Mouse (Mus musculus): Measurements from ENCODE around the gene Slc4a1.
A peak's percentile ranks its signal among the peaks of the same experiment; 100 is the strongest.
"Not testable (repeated sequence)": the region's sequence is repeated elsewhere in the genome, so short reads cannot be mapped to it uniquely, and the experiment has no call there.

Slc4a1 gene

DNA sequence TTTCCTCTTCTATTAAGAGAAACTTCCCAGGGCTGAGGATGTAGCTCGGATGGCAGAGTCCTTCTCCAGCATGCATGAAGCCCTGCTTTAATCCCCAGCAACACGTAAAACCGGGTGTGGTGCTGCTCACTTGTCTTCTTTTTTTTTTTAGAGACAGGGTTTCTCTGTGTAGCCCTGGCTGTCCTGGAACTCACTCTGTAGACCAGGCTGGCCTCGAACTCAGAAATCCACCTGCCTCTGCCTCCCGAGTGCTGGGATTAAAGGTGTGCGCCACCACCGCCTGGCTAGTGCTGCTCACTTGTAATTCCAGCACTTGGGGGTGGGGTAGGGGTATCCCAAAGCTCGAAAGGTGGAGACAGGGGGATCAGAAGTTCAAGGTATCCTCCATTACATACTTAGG is at the start of gene Slc4a1:
Gene Slc4a1 (minus strand): TSS at position 101 of the 400 bp plus-strand sequence.
- not testable (repeated sequence) for DNase-seq

DNA sequence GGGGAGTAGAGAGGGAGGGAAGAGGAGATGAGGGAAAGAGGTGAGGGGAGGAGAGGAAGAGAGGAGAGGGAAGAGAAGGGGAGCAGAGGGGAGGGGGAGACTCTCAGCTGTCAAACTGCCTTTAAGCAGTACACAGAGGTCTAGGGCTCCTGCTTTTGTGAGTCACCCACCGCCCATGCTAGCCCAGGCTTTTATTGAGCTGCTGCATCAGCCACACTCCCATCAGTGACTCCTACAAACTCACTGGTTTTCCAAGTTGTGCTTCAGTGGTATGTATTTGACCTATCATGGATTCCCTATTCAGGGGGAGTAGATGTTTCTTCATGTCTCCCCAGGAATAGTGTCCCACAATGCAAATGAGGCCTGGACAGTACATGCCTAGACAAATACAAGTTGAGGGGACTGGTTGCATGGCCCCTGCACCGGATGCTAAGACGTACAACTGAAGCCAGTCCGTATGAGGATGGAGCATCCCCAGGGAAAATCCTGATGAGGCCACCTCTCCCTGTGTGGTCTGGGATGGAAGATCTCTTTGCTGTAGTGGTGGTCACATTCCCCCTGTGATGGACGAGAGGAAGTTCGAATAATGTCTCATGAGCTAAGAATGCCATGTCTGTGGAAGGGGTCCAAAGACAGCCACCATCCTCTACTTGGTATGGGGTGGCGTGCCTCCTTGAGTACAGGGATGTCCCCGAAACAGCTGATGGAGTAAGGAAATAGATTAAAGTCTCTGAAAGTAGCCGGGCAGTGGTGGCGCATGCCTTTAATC is 49.2 kb upstream of the Slc4a1 start:
- DNase-seq, result no peak

DNA sequence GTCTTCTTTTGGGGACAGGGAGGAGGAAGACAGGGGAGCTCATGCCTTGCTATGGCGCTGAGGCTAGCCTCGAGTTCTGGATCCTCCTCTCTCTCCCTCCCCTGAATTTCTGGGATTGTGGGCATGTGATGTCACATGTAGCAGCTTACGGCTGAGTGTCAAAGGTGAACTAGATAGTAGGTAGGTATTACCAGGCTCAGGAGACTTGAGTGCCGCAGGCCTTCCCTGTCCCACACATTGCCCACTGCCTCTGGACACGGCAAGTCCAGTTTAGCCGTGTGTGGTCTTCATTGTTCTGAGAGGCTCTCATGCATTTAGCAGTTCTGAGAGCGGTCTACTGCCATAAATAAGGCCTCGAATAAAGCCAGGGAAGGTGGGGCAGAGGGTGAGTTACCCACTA is 47.1 kb upstream of the Slc4a1 start:
- DNase-seq, result no peak

DNA sequence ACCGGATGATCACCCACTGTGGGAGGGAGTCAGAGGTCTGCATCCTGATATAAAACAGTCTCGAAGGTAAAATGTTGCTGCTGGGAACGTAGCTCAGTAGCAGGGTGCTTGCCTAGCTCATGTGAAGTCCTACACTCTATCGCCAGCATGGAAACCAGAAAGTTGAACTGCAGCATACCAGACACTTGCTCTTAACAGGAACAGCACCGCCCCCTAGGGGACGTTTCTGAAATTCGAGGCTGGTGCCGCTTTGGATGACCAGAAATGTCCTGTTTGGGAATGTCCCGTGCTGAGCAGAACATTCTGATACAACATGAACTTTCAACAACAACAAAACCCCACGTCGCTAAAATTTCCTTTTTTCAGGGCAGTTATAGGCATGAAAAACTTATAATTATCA is 45.7 kb upstream of the Slc4a1 start:
- peak; percentile 90 to 97 for DNase-seq

DNA sequence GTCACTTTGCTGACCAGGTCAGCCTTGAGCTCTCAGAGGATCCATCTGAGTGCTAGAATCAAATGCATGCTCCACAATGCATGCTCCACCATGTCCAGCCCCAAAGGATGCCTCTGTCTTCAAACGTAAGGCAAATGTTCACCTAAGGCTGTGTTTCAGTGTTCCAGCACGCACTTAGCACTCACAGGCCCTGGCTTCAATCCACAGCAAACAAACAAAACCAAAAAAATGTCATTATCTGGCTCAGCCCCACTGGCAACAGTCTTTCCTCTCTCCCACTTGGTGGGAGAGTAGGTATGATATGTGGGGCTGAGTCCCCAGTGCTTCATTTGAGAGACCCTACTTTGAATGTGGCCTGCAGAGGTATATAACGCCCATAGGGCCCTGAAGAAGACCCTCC is 45.1 kb upstream of the Slc4a1 start:
- no peak for DNase-seq

DNA sequence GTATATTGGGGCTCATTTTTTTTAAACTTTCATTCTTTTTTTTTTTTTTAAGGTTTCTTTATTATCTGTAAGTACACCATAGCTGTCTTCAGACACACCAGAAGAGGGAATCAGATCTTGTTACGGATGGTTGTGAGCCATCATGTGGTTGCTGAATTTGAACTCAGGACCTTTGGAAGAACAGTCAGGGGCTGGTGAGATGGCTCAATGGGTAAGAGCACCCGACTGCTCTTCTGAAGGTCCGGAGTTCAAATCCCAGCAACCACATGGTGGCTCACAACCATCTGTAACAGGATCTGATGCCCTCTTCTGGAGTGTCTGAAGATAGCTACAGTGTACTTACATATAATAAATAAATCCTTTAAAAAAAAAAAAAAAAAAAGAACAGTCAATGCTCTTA is 44.3 kb upstream of the Slc4a1 start:
- DNase-seq, result not testable (repeated sequence)

DNA sequence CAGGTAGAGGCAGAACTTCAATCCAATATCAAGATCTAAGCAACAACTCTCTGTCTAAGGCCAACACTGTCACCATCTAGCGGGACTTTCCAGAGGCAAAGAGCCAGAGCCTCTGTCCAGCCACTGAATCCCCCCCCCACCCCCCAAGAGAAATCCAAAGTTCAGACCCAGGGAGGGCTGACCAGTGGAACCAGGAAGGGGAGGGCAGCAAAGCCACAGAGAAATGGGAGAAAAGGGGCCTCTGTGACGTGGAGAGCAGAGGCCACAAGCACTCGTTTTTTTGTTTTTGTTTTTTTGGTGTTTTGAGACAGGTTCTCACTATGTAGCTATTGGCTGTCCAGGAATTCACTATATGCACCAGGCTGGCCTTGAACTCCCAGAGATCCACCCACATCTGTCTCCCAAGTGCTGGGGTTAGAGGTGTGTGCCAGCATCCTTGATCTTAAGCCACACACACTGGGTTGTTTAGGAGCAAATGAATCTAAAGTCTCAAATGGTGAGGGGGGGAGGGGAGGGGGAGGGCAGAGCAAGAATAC is 43.9 kb upstream of the Slc4a1 start:
- DNase-seq, result peak in 1 of 2 experiments; percentile 42

DNA sequence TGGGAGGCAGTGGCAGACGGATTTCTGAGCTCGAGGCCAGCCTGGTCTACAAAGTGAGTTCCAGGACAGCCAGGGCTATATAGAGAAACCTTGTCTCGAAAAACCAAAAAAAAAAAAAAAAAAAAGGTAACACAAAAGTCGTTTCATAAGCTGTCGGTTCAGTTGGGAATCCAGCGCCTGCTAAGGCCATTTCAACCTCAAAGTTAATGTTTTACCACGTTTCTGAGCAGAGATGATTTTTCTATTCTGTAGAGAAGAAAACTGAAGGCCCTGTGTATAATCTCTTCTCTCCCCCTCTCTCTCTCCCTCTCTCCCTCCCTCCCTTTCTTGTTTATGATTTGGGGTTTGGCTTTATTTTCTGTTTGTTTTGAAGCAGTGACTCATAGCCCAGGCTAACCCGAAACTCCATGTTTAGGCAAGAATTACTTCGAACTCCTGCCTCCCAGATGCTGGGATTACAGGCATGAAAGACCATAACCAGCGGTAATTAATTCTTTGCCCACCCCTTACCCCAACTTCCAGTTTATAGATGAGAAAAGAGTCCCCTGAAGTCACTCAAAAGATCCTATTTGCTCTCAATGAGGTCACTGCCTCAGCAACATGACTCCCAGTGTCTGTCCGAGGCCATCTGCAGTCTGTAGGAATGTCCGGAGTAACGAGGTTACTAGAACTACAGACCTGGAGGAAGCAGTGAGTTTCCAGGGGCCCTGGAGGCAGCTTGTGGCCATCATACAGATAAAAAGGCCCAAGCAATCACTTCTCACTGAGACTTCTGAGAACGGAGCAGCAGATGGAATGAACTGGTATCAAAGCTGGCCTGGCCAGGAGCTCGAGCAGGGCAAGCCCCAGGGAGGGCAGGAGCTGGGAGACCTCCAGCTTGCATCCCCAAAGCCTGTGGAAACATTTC is 43.1 kb upstream of the Slc4a1 start:
- peak in 1 of 2 experiments; percentile 61 for DNase-seq

DNA sequence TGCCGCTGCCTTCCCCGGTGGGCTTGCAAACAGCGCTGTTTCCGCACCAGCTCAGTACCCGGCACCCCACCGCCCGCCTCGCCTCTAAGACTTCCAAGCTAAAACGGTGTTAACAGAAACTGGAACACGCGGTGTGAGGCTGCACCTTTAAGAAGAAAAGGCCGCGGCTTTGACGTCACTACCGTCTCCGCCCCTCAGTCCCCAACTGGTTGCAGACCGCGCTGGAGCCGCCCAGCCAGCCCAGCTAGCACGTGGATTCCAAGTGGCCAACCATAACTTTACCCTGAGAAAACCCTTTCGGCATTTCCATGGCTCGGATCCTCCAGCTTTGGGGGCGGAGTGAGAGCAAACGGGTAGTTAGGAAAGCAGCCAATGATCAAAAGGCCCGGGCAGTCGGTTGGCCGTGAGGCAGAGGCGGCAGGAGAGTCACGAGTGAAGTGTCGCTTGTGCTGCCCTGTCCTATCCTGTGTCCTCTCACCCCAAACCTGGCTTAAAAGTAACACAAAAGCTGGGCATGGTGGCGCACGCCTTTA is 42.4 kb upstream of the Slc4a1 start:
- peak; percentile 99 for DNase-seq

DNA sequence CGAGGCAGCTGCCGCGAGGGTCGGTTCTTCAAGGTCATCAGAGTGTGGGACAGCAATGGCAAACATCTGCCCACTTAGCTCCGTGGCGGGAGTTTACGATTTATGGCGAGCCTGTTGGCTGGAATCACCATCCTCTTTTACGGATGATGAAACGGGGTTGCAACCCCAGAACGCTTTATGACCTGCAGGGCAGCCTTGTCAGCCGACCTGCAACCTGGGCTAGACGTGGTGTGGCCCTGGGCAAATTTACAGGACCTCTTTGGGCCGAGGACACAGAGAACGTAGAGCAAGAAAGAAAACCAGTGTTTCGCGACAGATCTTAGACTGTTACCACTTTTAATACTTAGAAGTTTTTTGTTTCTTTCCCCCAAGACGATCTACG is 41.8 kb upstream of the Slc4a1 start, which contains the start of gene Slc25a39:
Gene Slc25a39 (minus strand): TSS at position 113 of the 382 bp plus-strand sequence.
- DNase-seq, result no peak

DNA sequence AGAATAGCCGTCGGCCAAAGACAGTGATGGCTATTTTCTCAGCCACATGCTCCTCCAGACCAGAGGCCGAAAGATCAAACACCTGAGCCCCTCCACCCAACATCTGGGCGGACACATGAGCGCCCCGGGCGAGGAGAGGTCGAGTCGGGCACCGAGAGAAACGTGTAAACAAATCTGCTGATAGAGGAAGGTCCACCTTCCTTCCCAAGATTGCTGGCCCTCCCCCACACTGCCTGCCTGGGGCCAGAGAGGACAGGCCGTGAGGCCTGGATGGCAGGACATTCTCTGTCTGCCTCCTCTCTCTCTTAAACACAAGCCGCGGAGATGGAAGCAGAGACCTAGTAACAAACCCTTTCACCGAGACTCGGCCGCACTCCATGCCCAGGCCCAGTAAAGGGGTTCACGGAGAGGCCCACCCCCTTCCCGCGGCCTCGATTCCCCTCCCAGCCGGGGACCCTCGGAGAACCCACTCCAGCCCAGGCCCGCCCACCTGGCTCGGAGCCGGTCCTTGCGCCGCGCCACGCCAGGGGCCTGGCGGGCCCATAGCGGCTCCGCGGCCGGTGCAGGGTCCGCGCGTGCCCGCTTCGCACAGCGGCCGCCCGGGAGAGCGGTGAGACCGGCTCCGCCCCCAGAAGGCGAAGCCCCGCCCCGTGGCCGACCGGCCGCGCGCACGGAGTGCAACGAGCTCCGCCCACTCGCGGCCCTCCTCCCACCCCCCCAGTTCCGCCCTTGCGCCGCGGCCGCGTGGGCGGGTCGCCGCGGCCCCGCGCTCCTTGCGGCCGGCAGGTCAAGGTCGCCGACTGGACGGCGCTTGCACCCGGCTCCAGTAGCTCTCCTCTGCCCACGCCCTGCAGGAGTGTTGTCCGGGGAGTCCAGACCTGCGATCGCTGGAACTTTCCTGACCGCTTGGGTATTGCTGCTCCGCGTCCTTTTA is 41.2 kb upstream of the Slc4a1 start:
- DNase-seq, result peak; percentile 87 to 90

DNA sequence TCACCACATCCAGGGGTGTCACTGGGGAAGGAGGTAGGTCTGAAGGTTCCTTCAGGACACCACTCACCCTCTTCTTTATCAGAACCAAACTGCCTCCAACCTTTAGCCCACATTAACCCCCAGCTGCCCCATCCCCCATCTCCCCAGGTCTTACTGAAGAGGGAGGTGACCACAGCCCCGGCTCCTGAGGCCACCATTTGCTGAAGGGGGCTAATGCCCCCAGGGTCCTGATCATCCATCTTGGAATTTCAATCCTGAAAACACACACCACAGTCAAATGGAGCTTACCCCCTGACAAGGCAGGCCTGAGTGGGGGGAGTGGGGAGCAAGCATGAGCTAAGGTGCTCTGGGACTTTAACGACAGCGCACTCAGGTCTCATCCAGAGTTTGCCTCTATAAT is 40.4 kb upstream of the Slc4a1 start:
- no peak for DNase-seq

DNA sequence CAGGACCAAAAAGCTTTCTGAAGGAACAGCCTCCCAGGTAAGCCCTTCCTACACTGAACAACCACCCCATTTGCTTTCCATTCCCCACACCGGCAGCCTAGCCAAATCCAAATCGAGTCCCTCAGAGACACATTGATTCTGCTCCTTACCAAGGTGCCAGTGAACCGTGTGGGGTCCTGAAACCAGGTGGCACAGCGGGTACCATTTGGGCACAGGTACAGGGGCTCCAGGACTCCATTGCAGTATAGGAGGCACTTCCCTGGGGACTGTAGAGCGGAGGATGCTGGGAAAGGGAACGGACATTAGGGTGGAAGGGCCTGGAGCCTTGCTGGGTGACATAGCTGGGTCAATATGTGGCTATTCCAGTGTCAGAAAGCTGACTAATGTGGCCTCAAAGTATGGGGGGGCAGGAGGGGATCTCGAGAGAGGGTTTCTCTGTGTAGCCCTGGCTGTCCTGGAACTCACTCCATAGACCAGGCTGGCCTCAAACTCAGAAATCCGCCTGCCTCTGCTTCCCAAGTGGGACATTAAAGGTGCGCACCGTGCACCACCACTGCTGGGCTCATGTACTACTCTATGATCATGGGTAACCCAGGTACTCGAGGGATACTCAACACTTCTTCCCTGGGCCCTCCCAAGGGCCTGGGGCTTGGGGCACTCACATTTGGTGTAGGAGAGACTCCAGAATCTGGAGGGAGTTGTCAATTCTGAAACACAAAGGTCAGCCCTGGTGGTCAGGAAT is 39.7 kb upstream of the Slc4a1 start:
- DNase-seq, result no peak

DNA sequence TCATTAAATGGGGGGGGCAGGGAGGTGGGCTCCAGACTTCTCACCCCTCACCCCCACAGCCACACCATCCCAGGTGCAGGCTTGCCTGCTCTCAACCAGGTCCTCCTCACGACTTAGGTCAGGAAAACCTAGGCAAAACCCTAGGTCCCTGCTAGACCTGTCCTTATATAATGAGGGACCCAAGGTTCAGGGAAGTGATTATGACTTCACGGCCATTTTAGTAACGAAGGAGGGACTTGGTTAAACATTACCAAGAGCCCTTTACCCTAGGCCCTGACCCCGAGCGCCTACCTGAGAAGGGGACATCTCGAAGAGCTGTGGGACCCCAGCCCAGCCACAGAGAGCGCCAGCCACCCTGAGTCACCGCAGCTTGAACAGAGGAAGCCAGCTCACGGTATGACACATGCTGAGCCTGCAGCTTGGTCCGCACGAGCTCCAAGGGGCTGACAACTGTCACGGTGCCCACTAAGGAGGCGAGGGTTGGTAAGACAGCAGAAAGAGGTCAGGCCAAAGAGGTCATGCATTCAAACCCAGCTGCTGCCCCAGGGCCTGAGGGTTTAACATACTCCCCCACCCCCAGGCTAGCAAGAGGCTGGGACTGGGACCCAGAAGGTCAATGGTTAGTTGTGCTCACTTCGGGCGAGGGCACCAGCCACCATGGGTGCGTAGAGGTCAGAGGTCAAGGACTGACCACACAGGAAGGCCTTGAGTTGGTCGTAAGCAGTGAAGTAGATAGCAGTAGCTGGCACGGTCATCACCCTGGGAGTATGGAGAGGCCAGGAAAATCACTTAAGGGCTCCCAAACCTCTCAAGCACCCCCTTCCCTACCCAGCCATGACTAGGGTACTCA is 38.4 kb upstream of the Slc4a1 start:
- DNase-seq, result peak; percentile 58 to 73

DNA sequence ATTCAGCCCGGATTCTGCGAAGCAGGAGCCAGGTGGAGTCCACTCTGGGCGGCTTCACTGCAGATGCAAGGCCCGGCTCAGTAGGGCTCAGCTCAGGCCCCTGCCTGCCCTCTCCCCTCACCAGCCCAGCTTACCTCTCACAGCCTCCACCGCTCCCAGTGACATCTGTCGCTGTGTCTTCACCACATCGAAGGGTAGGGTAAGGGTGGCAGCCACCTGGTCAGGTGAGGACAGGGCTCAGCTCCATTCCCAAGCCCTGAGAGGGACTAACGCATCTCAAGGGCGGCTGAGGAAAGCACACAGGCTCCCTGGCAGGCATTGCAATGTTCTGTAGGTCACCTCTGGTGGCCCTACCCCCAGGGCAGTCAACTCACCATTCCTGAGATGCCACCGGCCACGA is 37.7 kb upstream of the Slc4a1 start:
- no peak for DNase-seq

DNA sequence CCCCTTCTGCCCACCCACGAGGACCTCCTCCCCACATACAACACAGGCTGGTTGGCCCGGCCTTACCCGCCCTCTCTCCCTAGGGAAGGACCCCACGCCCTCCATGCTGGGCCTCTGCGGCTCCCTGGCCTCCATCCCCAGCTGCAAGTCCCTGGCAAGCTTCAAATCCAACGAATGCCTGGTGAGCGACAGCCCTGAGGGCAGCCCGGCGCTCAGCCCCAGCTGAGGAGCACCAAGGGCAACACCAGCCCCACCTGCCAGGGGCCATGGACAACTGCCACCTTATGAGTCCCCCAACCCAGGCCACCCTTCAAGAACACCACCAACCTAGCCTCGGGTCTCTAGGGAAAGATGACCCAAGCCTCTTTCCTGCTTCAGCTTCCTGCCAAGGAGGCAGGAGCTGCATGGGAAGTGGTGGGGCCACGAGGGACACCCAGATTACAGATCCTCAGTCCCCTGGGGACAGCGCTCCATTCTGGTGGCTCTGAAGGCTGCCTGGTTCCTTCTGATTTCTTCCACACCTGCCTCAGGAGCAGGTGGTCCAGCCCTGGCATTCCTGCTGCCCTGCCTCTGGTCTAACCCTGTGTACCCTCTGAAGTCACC is 36.0 kb upstream of the Slc4a1 start:
- no peak for DNase-seq

DNA sequence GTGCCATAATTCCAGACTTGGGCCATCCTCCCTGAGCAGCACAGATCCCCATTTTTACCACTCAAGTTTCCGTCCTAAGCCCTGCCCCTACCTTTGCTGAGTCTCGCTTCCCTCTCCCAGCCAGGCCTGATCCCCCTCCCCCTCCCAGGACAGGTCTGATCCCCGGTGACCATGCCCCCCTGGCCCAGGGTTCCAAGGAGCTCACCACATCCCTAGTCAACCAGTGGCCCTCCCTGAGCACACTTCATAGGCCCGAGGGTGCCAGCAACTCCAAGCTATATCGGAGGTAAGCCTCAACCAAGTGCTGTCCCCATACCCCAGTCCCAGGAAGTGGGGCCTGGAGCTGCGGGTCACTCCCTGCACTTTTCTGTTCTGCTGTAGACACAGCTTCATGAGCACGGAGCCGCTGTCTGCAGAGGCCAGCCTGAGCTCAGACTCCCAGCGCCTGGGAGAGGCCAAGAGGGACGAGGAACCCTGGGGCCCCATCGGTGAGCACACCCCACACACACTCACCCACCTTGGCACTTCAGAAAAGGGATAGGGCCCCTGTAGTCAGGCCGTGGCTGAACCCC is 34.6 kb upstream of the Slc4a1 start:
- DNase-seq, result no peak

DNA sequence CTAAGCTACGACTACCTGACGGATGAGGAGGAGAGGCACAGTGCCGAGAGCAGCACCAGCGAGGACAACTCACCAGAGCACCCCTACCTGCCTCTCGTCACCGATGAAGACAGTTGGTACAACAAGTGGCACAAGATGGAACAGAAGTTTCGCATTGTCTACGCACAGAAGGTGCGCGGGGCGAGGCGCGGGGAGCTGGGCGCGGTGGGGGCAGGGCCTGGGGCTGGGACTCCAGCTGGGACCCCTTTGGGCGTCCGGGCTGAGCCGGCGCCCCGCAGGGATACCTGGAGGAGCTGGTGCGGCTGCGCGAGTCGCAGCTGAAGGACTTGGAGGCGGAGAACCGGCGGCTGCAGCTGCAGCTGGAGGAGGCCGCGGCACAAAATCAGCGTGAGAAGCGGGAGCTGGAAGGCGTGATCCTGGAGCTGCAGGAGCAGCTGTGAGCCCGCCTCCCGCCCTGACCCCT is 33.6 kb upstream of the Slc4a1 start:
- no peak for DNase-seq

DNA sequence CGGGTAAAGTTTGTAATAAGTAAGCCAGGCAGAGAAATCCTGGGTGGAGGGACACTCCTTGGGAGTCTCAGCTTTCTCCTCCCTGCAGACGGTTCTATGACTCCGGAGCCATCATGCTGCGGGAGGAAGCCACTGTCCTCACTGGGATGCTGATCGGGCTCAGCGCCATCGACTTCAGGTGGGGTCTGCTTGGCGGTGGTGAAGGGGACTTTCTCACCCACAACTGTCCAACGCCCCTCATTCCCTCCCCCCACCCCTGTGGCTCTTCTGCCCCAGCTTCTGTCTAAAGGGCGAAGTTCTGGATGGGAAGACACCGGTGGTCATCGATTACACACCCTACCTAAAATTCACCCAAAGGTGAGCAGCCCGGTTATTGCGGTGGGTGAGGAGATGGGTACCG is 33.1 kb upstream of the Slc4a1 start:
- DNase-seq, result no peak

Measured in kidney, adult 8-10 months (tissue).